Mouse (Mus musculus): ENCODE measurements around the gene Zfyve21. TPM values are rescaled to one million over a fixed set of nuclear protein-coding genes. Genes with fewer than 3 reads are reported as not detected.

The Zfyve21 gene
- polyA plus RNA-seq, 2 experiments = 38.4 to 52.0 TPM

- no peak for ATAC-seq (ENCODE audit: insufficient read depth)
- TF ChIP-seq EP300 (IDR thresholded peaks at IDR 0.05; ENCODE audit: low read depth) (no peak), CTCF (IDR thresholded peaks at IDR 0.05; ENCODE audit: low read depth) (no peak)
- WGBS (ENCODE audit: insufficient replicate concordance) = 88% methylated on average over 13 of the region's 13 CpGs
Measured at GRCm38 (mm10) chr12:111798493-111798892, 15.5 kb upstream of the Zfyve21 start.

GRCm38 (mm10) chr12:111800459-111801183 is 13.3 kb upstream of the Zfyve21 start:
- Histone ChIP-seq H3K9ac (replicated peaks) (no peak overlapping the region), H3K36me3 (replicated peaks; ENCODE audit: control insufficient read depth, insufficient read depth, low read depth) (peaks cover 16% of the 10 kb centered on the region), H3K4me1 (replicated peaks; ENCODE audit: control insufficient read depth in 2 of 2, insufficient read depth in 2 of 2, low read length in 1 of 2) (no peaks in the 10 kb centered on the region), H3K4me3 (ENCODE audit: insufficient read depth in 1 of 2, low read depth in 2 of 2, low read length in 2 of 2) (no peak overlapping the region), H3K4me2 (ENCODE audit: low read depth) (no peak overlapping the region), H3K27ac (no peak overlapping the region), H3K9me3 (ENCODE audit: control insufficient read depth, low read length) (no peaks in the 10 kb centered on the region), H3K27me3 (ENCODE audit: control insufficient read depth, insufficient read depth, low read length) (no peaks in the 10 kb centered on the region)
- DNase-seq (ENCODE audit: low read depth in 3 of 3, low spot score in 3 of 3) (no peak), ATAC-seq (ENCODE audit: insufficient read depth) (no peak)
- no peak for TF ChIP-seq EP300 (IDR thresholded peaks at IDR 0.05; ENCODE audit: low read depth)
- TF ChIP-seq CTCF (IDR thresholded peaks at IDR 0.05; ENCODE audit: low read depth) = no peak
- WGBS (ENCODE audit: insufficient replicate concordance) = 74% methylated on average over 10 of the region's 10 CpGs

More at GRCm38 (mm10) chr12:111798493-111798892, 15.5 kb upstream of the Zfyve21 start:
- H3K9me3 ChIP-seq (ENCODE audit: control insufficient read depth, low read length) = no peaks in the 10 kb centered on the region
- DNase-seq (ENCODE audit: low read depth in 3 of 3, low spot score in 3 of 3) = no peak
- H3K4me2 ChIP-seq (ENCODE audit: low read depth) = no peak overlapping the region
- H3K4me3 ChIP-seq (ENCODE audit: insufficient read depth in 1 of 2, low read depth in 2 of 2, low read length in 2 of 2) = no peak overlapping the region
- H3K36me3 ChIP-seq (replicated peaks; ENCODE audit: control insufficient read depth, insufficient read depth, low read depth) = peaks cover 5% of the 10 kb centered on the region
- H3K9ac ChIP-seq (replicated peaks) = no peak overlapping the region
- H3K4me1 ChIP-seq (replicated peaks; ENCODE audit: control insufficient read depth in 2 of 2, insufficient read depth in 2 of 2, low read length in 1 of 2) = peaks cover 2 to 3% of the 10 kb centered on the region in 2 experiments; a peak in 2 of 4 replicates
- H3K27ac ChIP-seq = no peak overlapping the region
- no peaks in the 10 kb centered on the region for H3K27me3 ChIP-seq (ENCODE audit: control insufficient read depth, insufficient read depth, low read length)

GRCm38 (mm10) chr12:111803538-111803937 is 10.4 kb upstream of the Zfyve21 start:
- no peak for ATAC-seq (ENCODE audit: insufficient read depth)
- DNase-seq (ENCODE audit: low read depth in 3 of 3, low spot score in 3 of 3) = no peak
- Histone ChIP-seq H3K27ac (no peak overlapping the region), H3K27me3 (ENCODE audit: control insufficient read depth, insufficient read depth, low read length) (no peaks in the 10 kb centered on the region), H3K9me3 (ENCODE audit: control insufficient read depth, low read length) (no peaks in the 10 kb centered on the region), H3K4me2 (ENCODE audit: low read depth) (no peak overlapping the region), H3K9ac (replicated peaks) (no peak overlapping the region), H3K36me3 (replicated peaks; ENCODE audit: control insufficient read depth, insufficient read depth, low read depth) (peaks cover 27% of the 10 kb centered on the region), H3K4me1 (replicated peaks; ENCODE audit: control insufficient read depth in 2 of 2, insufficient read depth in 2 of 2, low read length in 1 of 2) (no peaks in the 10 kb centered on the region), H3K4me3 (ENCODE audit: insufficient read depth in 1 of 2, low read depth in 2 of 2, low read length in 2 of 2) (no peak overlapping the region)
- TF ChIP-seq CTCF (IDR thresholded peaks at IDR 0.05; ENCODE audit: low read depth) (no peak), EP300 (IDR thresholded peaks at IDR 0.05; ENCODE audit: low read depth) (no peak)
- 77% methylated on average over 5 of the region's 5 CpGs for WGBS (ENCODE audit: insufficient replicate concordance)

GRCm38 (mm10) chr12:111808775-111809174 is 5.2 kb upstream of the Zfyve21 start:
- TF ChIP-seq CTCF (IDR thresholded peaks at IDR 0.05; ENCODE audit: low read depth) = no peak
- TF ChIP-seq EP300 (IDR thresholded peaks at IDR 0.05; ENCODE audit: low read depth) = no peak
- Histone ChIP-seq H3K4me3 (ENCODE audit: insufficient read depth in 1 of 2, low read depth in 2 of 2, low read length in 2 of 2) (no peak overlapping the region), H3K4me2 (ENCODE audit: low read depth) (no peak overlapping the region), H3K27me3 (ENCODE audit: control insufficient read depth, insufficient read depth, low read length) (no peaks in the 10 kb centered on the region), H3K4me1 (replicated peaks; ENCODE audit: control insufficient read depth in 2 of 2, insufficient read depth in 2 of 2, low read length in 1 of 2) (peaks cover 12 to 15% of the 10 kb centered on the region in 2 experiments), H3K36me3 (replicated peaks; ENCODE audit: control insufficient read depth, insufficient read depth, low read depth) (peaks cover 22% of the 10 kb centered on the region), H3K27ac (no peak overlapping the region), H3K9ac (replicated peaks) (no peak overlapping the region), H3K9me3 (ENCODE audit: control insufficient read depth, low read length) (no peaks in the 10 kb centered on the region)
- DNase-seq (ENCODE audit: low read depth in 3 of 3, low spot score in 3 of 3) (no peak), ATAC-seq (ENCODE audit: insufficient read depth) (no peak)
- WGBS (ENCODE audit: insufficient replicate concordance) = 82% methylated on average over 6 of the region's 6 CpGs

- H3K4me3 ChIP-seq (ENCODE audit: insufficient read depth in 1 of 2, low read depth in 2 of 2, low read length in 2 of 2) = no peak overlapping the region
- no peak overlapping the region for H3K4me2 ChIP-seq (ENCODE audit: low read depth)
- H3K4me1 ChIP-seq (replicated peaks; ENCODE audit: control insufficient read depth in 2 of 2, insufficient read depth in 2 of 2, low read length in 1 of 2) = peaks cover 12 to 15% of the 10 kb centered on the region in 2 experiments
- H3K9me3 ChIP-seq (ENCODE audit: control insufficient read depth, low read length) = no peaks in the 10 kb centered on the region
- H3K27ac ChIP-seq = no peak overlapping the region
- peak in 1 of 3 experiments; percentile 55 for DNase-seq (ENCODE audit: low read depth in 3 of 3, low spot score in 3 of 3)
- peaks cover 16% of the 10 kb centered on the region for H3K36me3 ChIP-seq (replicated peaks; ENCODE audit: control insufficient read depth, insufficient read depth, low read depth)
- no peak for TF ChIP-seq EP300 (IDR thresholded peaks at IDR 0.05; ENCODE audit: low read depth)
- peak; percentile 41 for TF ChIP-seq CTCF (IDR thresholded peaks at IDR 0.05; ENCODE audit: low read depth)
- no peaks in the 10 kb centered on the region for H3K27me3 ChIP-seq (ENCODE audit: control insufficient read depth, insufficient read depth, low read length)
- H3K9ac ChIP-seq (replicated peaks) = no peak overlapping the region
- WGBS (ENCODE audit: insufficient replicate concordance) = 8% methylated on average over 9 of the region's 9 CpGs
- no peak for ATAC-seq (ENCODE audit: insufficient read depth)
Measured at GRCm38 (mm10) chr12:111809762-111810161, 4.2 kb upstream of the Zfyve21 start.
